Mouse (Mus musculus): ENCODE measurements at regions not wholly inside any gene's neighbourhood (a gene's known extent, or its start where the extent isn't known, plus 50 kb on each side); places are given as distances from the start of the nearest gene placed in this dataset.

DNA sequence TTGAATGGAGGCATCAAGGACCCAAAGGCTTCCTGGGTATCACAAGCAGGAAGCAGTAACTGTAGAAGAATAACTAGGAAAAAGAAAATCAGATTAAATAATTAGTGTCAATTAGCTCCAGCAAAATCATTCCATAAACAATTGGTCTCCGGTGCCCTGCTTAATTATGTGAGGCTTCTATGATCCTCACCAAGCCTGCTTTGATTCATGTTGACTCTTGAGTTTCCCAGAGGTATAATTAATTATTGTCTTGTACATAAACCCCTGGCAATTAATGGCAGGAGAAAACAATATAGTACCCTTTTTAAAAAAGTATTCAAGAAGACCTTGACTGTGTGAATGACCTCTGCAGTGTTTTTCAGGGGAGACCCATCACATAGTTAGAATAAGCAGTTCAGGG lies 61.5 kb upstream of the Sp8 start:
- Histone ChIP-seq H3K9ac (replicated peaks) (no peak overlapping the region), H3K36me3 (no peaks in the 10 kb centered on the region), H3K27me3 (no peaks in the 10 kb centered on the region), H3K4me2 (replicated peaks) (no peak overlapping the region), H3K4me3 (no peak overlapping the region), H3K9me3 (no peaks in the 10 kb centered on the region), H3K27ac (replicated peaks) (no peak overlapping the region), H3K4me1 (no peaks in the 10 kb centered on the region)
- ATAC-seq (ENCODE audit: low FRiP score, low read depth), result no peak
- WGBS, result 77% methylated on average over 1 of the region's 1 CpGs

DNA sequence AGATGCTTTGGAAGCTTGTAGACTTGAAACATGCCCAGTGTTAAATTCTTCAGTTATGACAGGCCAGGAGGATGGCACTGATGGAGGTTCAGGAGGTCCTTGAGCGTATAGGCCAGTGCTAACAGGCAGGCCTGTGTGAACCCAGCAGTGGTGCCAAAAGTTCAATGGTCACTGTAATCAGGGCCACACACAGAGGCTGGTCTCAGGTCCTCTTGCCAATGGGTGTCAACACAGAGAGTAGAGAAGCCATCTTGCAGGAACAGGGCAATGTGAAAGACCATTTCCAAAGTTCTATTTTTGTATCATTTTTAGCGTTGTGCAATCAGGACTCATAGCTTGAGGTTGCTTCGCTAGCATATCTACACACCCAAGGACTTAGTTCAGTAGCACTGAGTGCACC lies 64.2 kb upstream of the Sp8 start:
- no peak overlapping the region for H3K9ac ChIP-seq (replicated peaks)
- H3K27me3 ChIP-seq, result no peaks in the 10 kb centered on the region
- no peak overlapping the region for H3K4me2 ChIP-seq (replicated peaks)
- no peaks in the 10 kb centered on the region for H3K9me3 ChIP-seq
- H3K4me3 ChIP-seq, result no peak overlapping the region
- no peaks in the 10 kb centered on the region for H3K4me1 ChIP-seq
- 93% methylated on average over 3 of the region's 3 CpGs for WGBS
- no peaks in the 10 kb centered on the region for H3K36me3 ChIP-seq
- H3K27ac ChIP-seq (replicated peaks), result no peak overlapping the region
- no peak for ATAC-seq (ENCODE audit: low FRiP score, low read depth)

DNA sequence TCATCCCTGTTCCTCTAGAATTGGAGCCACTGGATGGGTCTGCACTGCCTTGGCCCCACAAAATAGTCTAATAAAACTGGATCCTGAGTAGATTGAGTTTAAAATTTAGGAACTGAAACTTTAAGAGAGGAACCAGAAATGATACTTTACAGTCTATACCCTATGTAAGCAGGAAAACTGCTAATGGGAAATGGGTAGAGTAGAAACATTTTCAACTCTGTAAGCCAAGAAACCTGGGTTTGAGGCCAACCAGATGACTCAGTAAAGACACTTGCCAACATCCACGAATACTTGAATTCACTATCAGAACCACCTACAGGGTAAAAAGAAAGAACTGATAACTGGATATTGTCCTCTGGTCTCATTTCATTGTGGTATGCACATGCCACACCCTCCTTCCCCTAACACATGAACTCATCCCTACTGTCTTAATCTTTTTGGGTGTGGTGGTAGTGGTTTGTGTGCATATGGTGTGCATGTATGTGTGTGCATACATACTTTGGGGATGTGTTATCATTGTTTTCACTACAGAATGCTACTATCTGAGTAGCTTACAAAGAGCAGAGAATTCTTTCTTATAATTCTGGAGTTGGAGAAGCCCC lies 70.6 kb upstream of the Sp8 start:
- H3K4me1 ChIP-seq, result no peaks in the 10 kb centered on the region
- WGBS, result 67% methylated on average over 1 of the region's 1 CpGs
- H3K9ac ChIP-seq (replicated peaks), result no peak overlapping the region
- H3K27ac ChIP-seq (replicated peaks), result no peak overlapping the region
- no peak for ATAC-seq (ENCODE audit: low FRiP score, low read depth)
- no peak overlapping the region for H3K4me2 ChIP-seq (replicated peaks)
- no peaks in the 10 kb centered on the region for H3K36me3 ChIP-seq
- H3K9me3 ChIP-seq, result no peaks in the 10 kb centered on the region
- no peak overlapping the region for H3K4me3 ChIP-seq
- peaks cover 3% of the 10 kb centered on the region; the same call in 1 of the 2 replicates for H3K27me3 ChIP-seq

DNA sequence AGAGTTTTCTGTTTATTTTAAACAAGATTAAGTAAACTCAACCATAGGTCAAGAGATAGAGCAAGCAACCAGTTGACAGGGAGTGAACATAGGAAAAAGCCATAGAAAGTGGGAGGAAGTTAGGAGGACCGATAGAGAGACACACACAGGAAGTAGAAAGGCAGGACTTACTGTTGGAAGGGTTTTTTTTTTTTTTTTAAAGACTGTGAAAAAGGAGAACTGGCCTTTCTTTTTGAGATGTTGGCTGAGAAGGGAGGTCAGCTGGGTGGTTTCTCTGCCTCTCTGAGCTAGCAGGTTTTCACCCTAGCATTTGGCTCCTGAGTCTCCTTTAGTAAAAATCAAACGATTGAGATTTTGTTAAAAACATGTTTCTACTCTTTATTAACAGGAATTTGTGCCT lies 73.3 kb upstream of the Sp8 start:
- no peak for ATAC-seq (ENCODE audit: low FRiP score, low read depth)
- Histone ChIP-seq H3K4me1 (no peaks in the 10 kb centered on the region), H3K4me3 (no peak overlapping the region), H3K9ac (replicated peaks) (no peak overlapping the region), H3K4me2 (replicated peaks) (no peak overlapping the region), H3K9me3 (no peaks in the 10 kb centered on the region), H3K27ac (replicated peaks) (no peak overlapping the region), H3K27me3 (peaks cover 3% of the 10 kb centered on the region; the same call in 1 of the 2 replicates), H3K36me3 (no peaks in the 10 kb centered on the region)
- WGBS, result 83% methylated on average over 2 of the region's 2 CpGs

DNA sequence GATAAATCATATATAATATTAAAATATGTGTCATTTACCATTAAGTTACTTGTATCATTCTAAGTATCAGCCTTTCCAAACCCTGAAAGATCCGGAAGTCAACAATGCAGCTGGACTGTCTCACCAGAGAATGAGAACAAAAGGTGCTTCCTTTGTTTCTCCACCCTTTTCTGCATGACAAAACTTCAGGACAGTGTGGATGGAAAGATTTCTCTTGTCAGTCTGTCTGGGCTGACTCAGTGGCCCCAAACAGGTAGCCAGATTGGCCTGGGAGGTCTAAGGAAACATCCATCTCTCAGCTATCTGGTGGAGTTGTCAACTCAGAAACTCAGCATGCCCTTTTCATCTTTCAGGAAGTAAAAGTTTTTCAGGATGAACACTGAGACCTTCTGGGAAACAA lies 79.7 kb upstream of the Sp8 start:
- Histone ChIP-seq H3K27me3 (no peaks in the 10 kb centered on the region), H3K36me3 (no peaks in the 10 kb centered on the region), H3K9me3 (no peaks in the 10 kb centered on the region), H3K4me1 (no peaks in the 10 kb centered on the region), H3K4me2 (replicated peaks) (no peak overlapping the region), H3K4me3 (no peak overlapping the region), H3K27ac (replicated peaks) (no peak overlapping the region), H3K9ac (replicated peaks) (no peak overlapping the region)
- ATAC-seq (ENCODE audit: low FRiP score, low read depth), result no peak
- 73% methylated on average over 1 of the region's 1 CpGs for WGBS

DNA sequence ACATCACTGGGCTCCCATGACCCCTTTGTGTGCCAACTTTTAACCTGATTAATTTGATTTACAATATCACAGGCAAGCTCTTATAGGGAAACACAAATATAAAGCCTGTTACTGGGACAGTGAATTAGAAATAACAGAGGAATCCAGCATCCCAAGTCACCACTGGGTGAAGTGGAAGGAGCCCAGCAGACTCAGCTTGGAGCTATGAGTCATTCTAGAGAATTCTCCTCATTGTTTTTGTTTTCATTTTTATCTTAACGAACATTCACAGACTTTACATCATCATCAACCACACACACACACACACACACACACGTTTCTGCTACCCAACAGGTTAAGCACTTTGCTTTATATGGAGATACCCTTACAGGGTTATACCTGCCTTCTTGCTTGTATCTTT lies 92.1 kb upstream of the Sp8 start:
- H3K9ac ChIP-seq (replicated peaks), result no peak overlapping the region
- H3K9me3 ChIP-seq, result no peaks in the 10 kb centered on the region
- 78% methylated on average over 2 of the region's 2 CpGs for WGBS
- no peak overlapping the region for H3K4me2 ChIP-seq (replicated peaks)
- H3K27ac ChIP-seq (replicated peaks), result no peak overlapping the region
- H3K27me3 ChIP-seq, result no peaks in the 10 kb centered on the region
- ATAC-seq (ENCODE audit: low FRiP score, low read depth), result no peak
- H3K4me1 ChIP-seq, result peaks cover 4% of the 10 kb centered on the region; the same call in 1 of the 2 replicates
- no peak overlapping the region for H3K4me3 ChIP-seq
- no peaks in the 10 kb centered on the region for H3K36me3 ChIP-seq

DNA sequence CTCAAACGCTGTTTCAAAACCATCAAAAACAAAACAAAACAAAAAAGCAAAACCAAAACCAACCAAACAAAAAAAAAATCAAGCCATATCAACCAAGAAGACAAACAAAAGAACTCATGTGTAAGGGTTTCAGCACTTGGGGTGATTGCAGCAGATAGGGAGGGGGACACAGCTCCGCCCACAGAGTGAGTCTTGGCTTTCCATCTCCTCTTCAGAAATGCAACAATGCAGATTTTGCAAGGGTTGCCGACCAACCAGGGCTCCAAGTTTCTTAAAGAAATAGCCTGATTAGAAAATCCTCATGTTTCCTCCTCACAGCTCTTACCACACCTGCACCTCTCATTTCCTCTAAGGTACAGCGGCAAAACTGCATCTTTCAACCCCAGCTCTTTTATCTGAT lies 107.0 kb upstream of the Sp8 start:
- no peaks in the 10 kb centered on the region for H3K36me3 ChIP-seq
- no peak overlapping the region for H3K27ac ChIP-seq (replicated peaks)
- 71% methylated on average over 4 of the region's 4 CpGs for WGBS
- no peak overlapping the region for H3K4me2 ChIP-seq (replicated peaks)
- no peak overlapping the region for H3K9ac ChIP-seq (replicated peaks)
- ATAC-seq (ENCODE audit: low FRiP score, low read depth), result no peak
- H3K4me3 ChIP-seq, result no peak overlapping the region
- no peaks in the 10 kb centered on the region for H3K9me3 ChIP-seq
- H3K27me3 ChIP-seq, result no peaks in the 10 kb centered on the region
- no peaks in the 10 kb centered on the region for H3K4me1 ChIP-seq

DNA sequence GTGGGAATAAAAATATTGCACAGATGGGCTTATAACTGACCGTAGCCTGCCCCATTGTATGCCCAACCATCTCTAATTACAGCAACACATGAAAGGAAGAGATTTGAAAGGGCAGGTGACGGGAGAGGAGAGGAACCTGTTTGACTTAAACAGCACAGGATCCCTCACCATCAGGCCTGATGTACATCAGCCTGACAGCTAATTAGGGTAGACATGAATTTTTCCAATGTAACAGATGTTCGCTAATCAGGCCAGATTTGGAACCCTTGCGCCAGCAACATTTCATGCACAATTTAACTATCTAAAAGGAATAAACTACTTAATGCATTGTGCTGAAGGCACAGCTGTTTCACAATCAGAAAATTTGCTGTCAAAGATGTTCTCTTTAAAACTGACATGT lies 120.2 kb upstream of the Sp8 start:
- Histone ChIP-seq H3K4me3 (no peak overlapping the region), H3K4me1 (no peaks in the 10 kb centered on the region), H3K36me3 (no peaks in the 10 kb centered on the region), H3K27ac (replicated peaks) (no peak overlapping the region), H3K9me3 (no peaks in the 10 kb centered on the region), H3K9ac (replicated peaks) (no peak overlapping the region), H3K4me2 (replicated peaks) (no peak overlapping the region), H3K27me3 (no peaks in the 10 kb centered on the region)
- WGBS, result 65% methylated on average over 4 of the region's 4 CpGs
- ATAC-seq (ENCODE audit: low FRiP score, low read depth), result no peak

DNA sequence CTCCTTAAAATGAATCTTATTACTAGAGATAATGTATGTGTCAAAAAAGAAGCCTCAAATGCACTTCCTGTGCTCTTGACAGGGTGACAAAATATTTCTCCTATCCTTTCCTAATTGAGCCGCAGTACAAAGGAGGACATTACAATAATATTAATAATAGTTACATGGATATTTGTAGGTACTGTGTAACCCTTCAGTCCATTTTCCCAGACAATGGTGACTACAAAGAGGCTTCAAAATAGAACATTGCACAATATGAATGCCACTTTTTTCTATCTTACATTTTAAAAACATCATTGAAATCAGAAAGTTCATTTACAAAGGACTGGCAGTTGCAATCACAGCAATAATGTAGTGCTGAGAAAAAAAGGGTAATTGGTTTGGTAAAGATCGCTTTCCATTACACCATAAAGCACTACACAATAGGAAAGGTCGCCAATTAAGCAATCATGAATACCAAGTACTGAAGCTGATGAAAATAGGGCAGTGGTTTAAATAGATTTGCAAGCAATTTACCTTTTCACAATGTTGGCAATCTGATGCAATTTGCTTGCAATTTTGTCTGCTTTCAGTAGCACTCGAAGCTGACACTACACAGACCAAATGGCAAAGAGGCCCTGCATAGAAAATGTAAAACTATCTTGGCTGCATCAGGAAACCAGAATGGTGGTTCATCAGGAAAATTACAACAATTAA lies 126.1 kb upstream of the Sp8 start:
- WGBS, result 69% methylated on average over 4 of the region's 4 CpGs
- Histone ChIP-seq H3K36me3 (no peaks in the 10 kb centered on the region), H3K4me3 (no peak overlapping the region), H3K9ac (replicated peaks) (no peak overlapping the region), H3K9me3 (no peaks in the 10 kb centered on the region), H3K4me1 (no peaks in the 10 kb centered on the region), H3K4me2 (replicated peaks) (no peak overlapping the region), H3K27me3 (no peaks in the 10 kb centered on the region), H3K27ac (replicated peaks) (no peak overlapping the region)
- ATAC-seq (ENCODE audit: low FRiP score, low read depth), result peak; percentile 34; the same call in 1 of the 2 replicates

DNA sequence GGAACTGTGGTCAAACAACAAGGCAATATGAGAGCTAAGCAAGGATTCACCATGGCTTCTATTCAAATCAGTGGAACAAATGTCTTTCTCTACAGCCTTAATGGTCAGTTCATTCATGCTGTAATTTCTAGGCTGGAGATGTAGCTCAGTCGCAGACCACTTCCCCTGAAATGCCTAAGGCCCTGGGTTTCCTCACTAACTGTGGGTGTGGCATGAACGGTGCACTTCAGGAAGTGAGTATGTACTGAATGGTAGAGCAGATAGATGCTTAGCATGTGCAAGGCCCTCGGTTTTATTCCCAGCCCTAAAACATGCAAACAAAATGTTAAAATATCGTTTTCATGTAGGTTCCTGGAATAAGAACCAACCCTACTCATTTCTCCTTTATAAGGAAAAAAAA lies 129.3 kb upstream of the Sp8 start:
- H3K4me1 ChIP-seq, result no peaks in the 10 kb centered on the region
- H3K9me3 ChIP-seq, result no peaks in the 10 kb centered on the region
- H3K36me3 ChIP-seq, result no peaks in the 10 kb centered on the region
- no peak for ATAC-seq (ENCODE audit: low FRiP score, low read depth)
- no peak overlapping the region for H3K27ac ChIP-seq (replicated peaks)
- WGBS, result 87% methylated on average over 4 of the region's 4 CpGs
- H3K4me2 ChIP-seq (replicated peaks), result no peak overlapping the region
- H3K4me3 ChIP-seq, result no peak overlapping the region
- H3K27me3 ChIP-seq, result no peaks in the 10 kb centered on the region
- no peak overlapping the region for H3K9ac ChIP-seq (replicated peaks)

DNA sequence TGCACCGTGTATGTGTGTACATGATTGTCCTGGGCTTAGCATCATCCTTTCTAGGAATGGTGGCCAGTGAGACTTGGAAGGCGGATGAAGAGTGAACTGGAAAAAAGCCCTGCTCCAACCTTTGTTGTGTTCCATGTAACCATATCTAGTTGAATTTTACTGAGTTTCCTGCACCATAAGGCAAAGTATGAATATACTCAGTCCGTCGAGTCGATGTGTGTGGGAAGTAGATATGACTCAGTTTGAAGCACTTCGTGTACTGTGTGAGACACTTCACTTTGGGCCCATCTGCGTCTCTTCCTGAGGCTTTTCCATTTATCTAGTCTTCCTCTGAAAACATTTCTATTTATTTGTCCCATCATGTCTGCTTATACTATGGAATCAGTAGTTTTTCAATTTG lies 139.5 kb upstream of the Sp8 start:
- no peak overlapping the region for H3K4me3 ChIP-seq
- WGBS, result 87% methylated on average over 7 of the region's 7 CpGs
- no peak overlapping the region for H3K4me2 ChIP-seq (replicated peaks)
- no peaks in the 10 kb centered on the region for H3K36me3 ChIP-seq
- no peak overlapping the region for H3K9ac ChIP-seq (replicated peaks)
- H3K27ac ChIP-seq (replicated peaks), result no peak overlapping the region
- H3K4me1 ChIP-seq, result peaks cover 6% of the 10 kb centered on the region; the same call in 1 of the 2 replicates
- no peaks in the 10 kb centered on the region for H3K27me3 ChIP-seq
- H3K9me3 ChIP-seq, result no peaks in the 10 kb centered on the region
- no peak for ATAC-seq (ENCODE audit: low FRiP score, low read depth)

DNA sequence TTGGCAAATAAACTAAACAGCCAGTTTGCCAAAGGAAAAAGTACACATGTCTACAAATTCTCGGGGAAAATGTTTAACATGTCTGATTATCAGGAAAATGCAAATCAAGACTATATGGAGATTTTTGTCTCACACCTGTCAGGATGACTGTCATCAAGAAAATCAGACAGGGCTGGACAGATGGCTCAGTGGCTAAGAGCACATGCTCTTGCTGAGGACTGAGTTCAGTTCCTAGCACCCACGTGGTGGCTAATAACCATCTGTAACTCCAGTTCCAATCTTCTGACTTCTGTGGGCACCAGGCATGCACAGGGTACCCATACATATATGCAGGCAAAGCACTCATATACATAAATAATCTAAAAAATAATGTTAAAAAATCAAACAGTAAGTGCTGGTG lies 141.3 kb upstream of the Sp8 start:
- 81% methylated on average over 2 of the region's 2 CpGs for WGBS

DNA sequence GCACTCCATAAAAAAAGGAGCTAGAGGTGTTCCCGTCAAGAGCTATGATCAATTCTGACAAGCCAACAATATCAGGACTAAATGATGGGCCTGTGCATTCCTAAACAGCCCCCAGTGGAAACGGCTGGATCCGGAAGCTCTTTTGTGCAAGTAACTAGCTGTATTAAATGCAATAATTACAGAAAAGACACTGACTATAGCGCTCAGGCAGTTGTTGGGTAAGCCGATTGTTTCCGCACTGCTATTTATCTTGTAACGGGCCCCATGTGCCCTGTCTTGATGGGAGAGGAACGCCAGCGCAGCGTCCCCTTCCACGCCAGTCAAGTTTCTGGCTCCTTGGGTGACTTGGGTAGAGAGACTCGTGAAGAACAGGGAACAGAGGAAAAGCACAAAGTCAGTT lies 142.4 kb upstream of the Sp8 start:
- Histone ChIP-seq H3K4me2 (replicated peaks) (no peak overlapping the region), H3K9ac (replicated peaks) (no peak overlapping the region), H3K36me3 (no peaks in the 10 kb centered on the region), H3K4me1 (peaks cover 6% of the 10 kb centered on the region; the same call in 1 of the 2 replicates), H3K27me3 (no peaks in the 10 kb centered on the region), H3K4me3 (no peak overlapping the region), H3K27ac (replicated peaks) (no peak overlapping the region), H3K9me3 (no peaks in the 10 kb centered on the region)
- 56% methylated on average over 12 of the region's 12 CpGs for WGBS
- no peak for ATAC-seq (ENCODE audit: low FRiP score, low read depth)

More for the DNA sequence above, 141.3 kb upstream of the Sp8 start:
- ATAC-seq (ENCODE audit: low FRiP score, low read depth), result no peak
- H3K4me2 ChIP-seq (replicated peaks), result no peak overlapping the region
- H3K27me3 ChIP-seq, result no peaks in the 10 kb centered on the region
- H3K4me3 ChIP-seq, result no peak overlapping the region
- H3K9me3 ChIP-seq, result no peaks in the 10 kb centered on the region
- peaks cover 6% of the 10 kb centered on the region; the same call in 1 of the 2 replicates for H3K4me1 ChIP-seq
- no peaks in the 10 kb centered on the region for H3K36me3 ChIP-seq
- H3K27ac ChIP-seq (replicated peaks), result no peak overlapping the region
- H3K9ac ChIP-seq (replicated peaks), result no peak overlapping the region
